Mouse (Mus musculus) megakaryocyte-erythroid progenitor cell, adult 5-6 weeks (primary cell): ENCODE results near the gene Tgm5. TPM values are rescaled to one million over a fixed set of nuclear protein-coding genes. Genes with fewer than 3 reads are reported as not detected.
"Not testable (repeated sequence)": the region's sequence is repeated elsewhere in the genome, so short reads cannot be mapped to it uniquely, and the experiment has no call there.

Experiments used
- ATAC-seq: replicated peaks from 2 replicates; pipeline ENCODE4 v1.8.0; 2016; ENCODE audit warnings: mild to moderate bottlenecking, inconsistent platforms; ENCODE audit not compliant: severe bottlenecking, poor library complexity, low FRiP score, low TSS enrichment
- total RNA-seq, 2 experiments: library from RNA; stranded (forward) in 1 of 2; stranded (reverse) in 1 of 2; fragments of 200-1000, 215-1000 nt in 1 of 2; fragments of >200 nt in 1 of 2; fragmentation: Nextera tagmentation in 1 of 2; gene quantifications; 2 replicates each; pipeline ENCODE4 v1.2.3; 2014 to 2017

The Tgm5 gene
- total RNA-seq, 2 experiments from 2014 or later: not detected

GRCm38 (mm10) chr2:121052176-121052575 lies 33.5 kb downstream of the Tgm5 start:
- ATAC-seq: no peak

GRCm38 (mm10) chr2:121045653-121046052 lies 40.0 kb downstream of the Tgm5 start:
- no peak for ATAC-seq

GRCm38 (mm10) chr2:121041098-121041497 lies 44.5 kb downstream of the Tgm5 start:
- ATAC-seq: peak; percentile 39; the same call in 1 of the 2 replicates

- ATAC-seq: no peak
Measured at GRCm38 (mm10) chr2:121039382-121039781, 46.3 kb downstream of the Tgm5 start.

GRCm38 (mm10) chr2:121038851-121039250 lies 46.8 kb downstream of the Tgm5 start:
- not testable (repeated sequence) for ATAC-seq

- ATAC-seq: peak; percentile 97
Measured at GRCm38 (mm10) chr2:121036733-121037341, 48.8 kb downstream of the Tgm5 start, which contains the start of gene Epb42. Gene Epb42 (minus strand): TSS chr2:121037072.

- ATAC-seq: no peak
Measured at GRCm38 (mm10) chr2:121022918-121023317, 62.7 kb downstream of the Tgm5 start.

GRCm38 (mm10) chr2:121017151-121017550 lies 68.5 kb downstream of the Tgm5 start:
- ATAC-seq: no peak

- ATAC-seq: no peak
Measured at GRCm38 (mm10) chr2:121016226-121016625, 69.4 kb downstream of the Tgm5 start.

GRCm38 (mm10) chr2:121015507-121015906 lies 70.1 kb downstream of the Tgm5 start:
- ATAC-seq: no peak

- ATAC-seq: no peak
Measured at GRCm38 (mm10) chr2:121012676-121013075, 73.0 kb downstream of the Tgm5 start.

- ATAC-seq: no peak
Measured at GRCm38 (mm10) chr2:121009071-121009677, 76.5 kb downstream of the Tgm5 start.

- ATAC-seq: no peak
Measured at GRCm38 (mm10) chr2:121008664-121009007, 77.0 kb downstream of the Tgm5 start.

GRCm38 (mm10) chr2:121007925-121008663 lies 77.5 kb downstream of the Tgm5 start, which contains the start of gene Ccndbp1:
Gene Ccndbp1 (plus strand): TSS chr2:121008403.
- peak; percentile 96 for ATAC-seq

GRCm38 (mm10) chr2:121006986-121007385 lies 78.7 kb downstream of the Tgm5 start:
- no peak for ATAC-seq

- ATAC-seq: no peak
Measured at GRCm38 (mm10) chr2:121004018-121004811, 81.4 kb downstream of the Tgm5 start.

- ATAC-seq: no peak
Measured at GRCm38 (mm10) chr2:121003586-121003985, 82.1 kb downstream of the Tgm5 start.

GRCm38 (mm10) chr2:120998863-120999262 lies 86.8 kb downstream of the Tgm5 start:
- peak; percentile 83 for ATAC-seq

GRCm38 (mm10) chr2:120996607-120997006 lies 89.0 kb downstream of the Tgm5 start:
- ATAC-seq: not testable (repeated sequence)
